Mouse (Mus musculus) E14TG2a.4 (cell line): ENCODE results near the gene Pnkp.

Experiments used
- H3K27me3 ChIP-seq: 2 replicates; pipeline ENCODE4 v1.6.1; 2014; ENCODE audit warnings: low read length, control low read depth; ENCODE audit not compliant: insufficient read depth
- H3K36me3 ChIP-seq: 2 replicates; pipeline ENCODE4 v1.6.1; 2014; ENCODE audit warnings: low read length, control low read depth; ENCODE audit not compliant: insufficient read depth
- H3K4me1 ChIP-seq: replicated peaks from 2 replicates; pipeline ENCODE4 v1.6.1; 2014; ENCODE audit warnings: low read depth, low read length, control low read depth
- H3K4me3 ChIP-seq: replicated peaks from 2 replicates; pipeline ENCODE4 v1.5.1; 2014; ENCODE audit warnings: mild to moderate bottlenecking, low read length
- H3K9me3 ChIP-seq: 2 replicates; pipeline ENCODE4 v1.6.1; 2014; ENCODE audit warnings: low read length, control low read depth
- CTCF ChIP-seq: conservative IDR thresholded peaks from 2 replicates; pipeline ENCODE4 v1.5.1; 2014; ENCODE audit warnings: low read length
- NANOG ChIP-seq: IDR thresholded peaks from 2 replicates; pipeline ENCODE4 v1.6.1; 2014; ENCODE audit warnings: borderline replicate concordance, low read length, mixed read lengths
- POU5F1 ChIP-seq: IDR thresholded peaks from 2 replicates; pipeline ENCODE4 v1.6.1; 2014; ENCODE audit warnings: low read length, borderline replicate concordance

The Pnkp gene

GRCm38 (mm10) chr7:44847772-44848171 lies 9.2 kb upstream of the Pnkp start:
- peaks cover 66% of the 10 kb centered on the region for H3K4me1 ChIP-seq

DNA sequence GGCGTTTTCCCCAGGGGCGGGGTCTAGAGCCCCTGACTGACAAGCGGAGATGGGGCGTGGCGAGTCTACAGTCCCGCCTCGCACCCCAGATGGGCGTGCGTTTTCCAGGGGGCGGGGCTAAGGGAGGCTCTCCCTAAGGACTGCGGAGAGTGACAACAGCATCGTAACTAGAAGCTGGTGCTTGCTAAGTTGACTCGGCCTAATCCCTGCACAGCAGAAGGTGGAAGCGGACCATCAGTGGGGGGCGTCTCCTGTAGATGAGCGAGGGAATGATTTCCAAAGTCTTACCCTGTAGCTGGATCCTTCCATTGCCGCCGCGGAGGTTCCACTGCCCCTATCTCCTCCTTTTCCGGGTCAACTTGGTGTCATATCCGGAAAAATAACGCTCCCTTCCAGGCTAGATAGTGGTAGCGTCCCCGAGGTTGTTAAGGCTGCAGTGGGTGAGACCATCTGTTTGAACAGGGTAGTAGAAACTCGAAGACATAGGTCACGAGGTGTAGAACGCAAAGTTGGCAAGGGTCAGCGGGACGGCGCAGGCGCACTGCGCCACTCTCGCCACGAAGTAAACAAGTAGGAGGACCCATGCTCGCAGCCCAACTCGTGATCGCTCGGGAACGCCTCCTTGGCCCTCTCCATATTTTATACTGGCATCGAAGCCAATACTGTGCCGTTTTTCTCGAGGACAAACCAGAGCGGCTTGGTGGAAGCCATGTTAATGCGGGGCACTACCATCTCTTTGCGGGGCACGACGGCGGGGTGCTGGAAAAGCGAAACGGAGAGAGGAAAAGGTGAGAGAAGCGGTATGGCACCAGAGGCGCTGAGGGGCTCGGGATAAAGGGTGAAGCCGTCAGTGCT lies 8.2 kb upstream of the Pnkp start, which contains the start of the genes Akt1s1 and Tbc1d17:
TSS of gene Akt1s1 (plus strand) at position 431 of the 855 bp plus-strand sequence.
TSS of gene Tbc1d17 (minus strand) at position 519 of the 855 bp plus-strand sequence.
- TF ChIP-seq POU5F1 (no peak), CTCF (no peak), NANOG (no peak)
- Histone ChIP-seq H3K4me1 (peaks cover 66% of the 10 kb centered on the region), H3K9me3 (no peaks in the 10 kb centered on the region), H3K27me3 (no peaks in the 10 kb centered on the region), H3K4me3 (peak within 1 kb of the TSS; percentile 94), H3K36me3 (peaks cover 69% of the 10 kb centered on the region)

More at GRCm38 (mm10) chr7:44847772-44848171, 9.2 kb upstream of the Pnkp start:
- Histone ChIP-seq H3K9me3 (no peaks in the 10 kb centered on the region), H3K36me3 (peaks cover 72% of the 10 kb centered on the region), H3K27me3 (no peaks in the 10 kb centered on the region), H3K4me3 (peak overlapping the region; percentile 94)
- TF ChIP-seq POU5F1 (no peak), CTCF (no peak), NANOG (no peak)

- TF ChIP-seq CTCF, result no peak
- no peak for TF ChIP-seq POU5F1
- TF ChIP-seq NANOG, result no peak
- H3K9me3 ChIP-seq, result no peaks in the 10 kb centered on the region
- H3K4me3 ChIP-seq, result peak overlapping the region; percentile 94
- peaks cover 61% of the 10 kb centered on the region for H3K36me3 ChIP-seq
- H3K4me1 ChIP-seq, result peaks cover 65% of the 10 kb centered on the region
- H3K27me3 ChIP-seq, result no peaks in the 10 kb centered on the region
Measured at GRCm38 (mm10) chr7:44849416-44850111, 7.4 kb upstream of the Pnkp start.

GRCm38 (mm10) chr7:44850146-44850545 lies 6.8 kb upstream of the Pnkp start:
- H3K4me1 ChIP-seq, result peaks cover 64% of the 10 kb centered on the region
- H3K27me3 ChIP-seq, result no peaks in the 10 kb centered on the region
- no peaks in the 10 kb centered on the region for H3K9me3 ChIP-seq
- peaks cover 56% of the 10 kb centered on the region for H3K36me3 ChIP-seq
- TF ChIP-seq NANOG, result no peak
- TF ChIP-seq CTCF, result no peak
- no peak for TF ChIP-seq POU5F1
- H3K4me3 ChIP-seq, result peak overlapping the region; percentile 94

DNA sequence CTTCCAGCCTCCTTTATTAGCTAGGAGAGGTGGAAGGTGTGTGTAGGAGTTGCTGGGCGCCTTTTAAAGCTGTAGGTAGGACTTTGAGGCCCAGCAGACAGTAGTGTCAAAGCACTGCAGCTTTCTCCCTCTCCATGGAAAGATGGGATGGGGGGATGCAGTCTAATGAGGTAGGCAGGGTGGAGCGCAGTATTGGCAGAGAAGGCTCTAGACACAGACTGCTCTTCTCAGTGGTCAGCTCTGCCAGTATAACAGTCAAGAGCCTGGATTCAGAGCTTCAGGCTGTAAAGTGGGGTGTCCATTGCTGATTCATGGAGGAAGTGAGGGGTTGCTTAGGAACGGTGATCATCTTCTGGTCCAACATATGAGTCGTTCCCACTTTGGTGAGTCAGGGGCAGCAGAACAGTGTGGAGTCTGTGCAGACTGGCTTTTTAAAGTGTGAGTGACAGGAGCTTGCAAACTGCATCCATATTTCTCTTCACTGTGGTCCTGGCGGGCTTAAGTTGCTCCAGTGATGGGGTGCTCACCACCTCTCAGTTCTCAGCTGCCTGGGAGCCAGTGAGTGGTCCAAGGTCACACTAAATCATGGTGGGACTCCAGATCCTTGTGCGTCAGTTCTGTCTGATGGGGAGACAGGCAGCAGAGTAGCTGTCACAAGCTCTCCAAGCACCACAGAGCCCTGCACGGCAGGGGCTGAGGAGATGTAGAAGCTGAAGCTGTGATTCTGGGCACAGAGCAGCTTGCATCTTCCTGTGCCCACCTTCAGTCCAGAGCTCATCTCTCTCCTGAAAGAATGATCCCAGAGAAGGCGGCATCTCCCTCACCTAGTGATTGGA lies 5.9 kb upstream of the Pnkp start:
- no peak for TF ChIP-seq CTCF
- no peak for TF ChIP-seq POU5F1
- H3K27me3 ChIP-seq, result no peaks in the 10 kb centered on the region
- peaks cover 66% of the 10 kb centered on the region for H3K4me1 ChIP-seq
- peak overlapping the region; percentile 94 for H3K4me3 ChIP-seq
- H3K36me3 ChIP-seq, result peaks cover 49% of the 10 kb centered on the region
- no peaks in the 10 kb centered on the region for H3K9me3 ChIP-seq

DNA sequence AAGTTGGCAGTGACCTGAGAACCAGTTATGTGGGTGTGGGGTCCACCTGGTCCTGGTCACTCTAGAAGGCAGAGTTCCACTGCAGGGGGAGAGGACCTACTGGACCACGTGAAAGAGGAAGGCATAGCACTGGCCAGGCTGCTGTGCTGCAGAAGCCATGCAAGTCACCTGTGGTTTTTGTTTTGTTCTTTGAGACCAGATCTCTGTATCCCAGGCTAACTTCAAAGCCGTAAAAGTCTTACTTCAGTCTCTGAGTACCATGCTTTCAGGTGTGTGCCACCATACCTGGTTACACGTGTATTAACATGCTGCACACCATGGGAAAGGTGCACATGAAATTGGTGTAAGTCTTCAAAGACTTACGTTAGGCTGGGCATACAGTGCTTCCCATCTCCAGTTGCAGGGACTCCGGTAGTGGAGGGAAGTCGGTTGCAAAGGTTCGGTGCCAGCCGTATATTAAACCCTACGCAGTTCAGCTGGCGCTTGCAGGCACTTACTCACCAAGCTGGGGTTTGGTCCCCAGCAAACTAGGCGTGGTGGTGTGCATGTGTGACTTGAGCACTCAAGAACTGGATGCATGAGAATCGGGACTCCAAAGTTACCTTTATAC lies 5.2 kb upstream of the Pnkp start:
- H3K4me1 ChIP-seq, result peaks cover 72% of the 10 kb centered on the region
- no peaks in the 10 kb centered on the region for H3K27me3 ChIP-seq
- no peaks in the 10 kb centered on the region for H3K9me3 ChIP-seq
- H3K36me3 ChIP-seq, result peaks cover 42% of the 10 kb centered on the region
- H3K4me3 ChIP-seq, result peak overlapping the region; percentile 94
- no peak for TF ChIP-seq CTCF
- no peak for TF ChIP-seq NANOG
- no peak for TF ChIP-seq POU5F1

DNA sequence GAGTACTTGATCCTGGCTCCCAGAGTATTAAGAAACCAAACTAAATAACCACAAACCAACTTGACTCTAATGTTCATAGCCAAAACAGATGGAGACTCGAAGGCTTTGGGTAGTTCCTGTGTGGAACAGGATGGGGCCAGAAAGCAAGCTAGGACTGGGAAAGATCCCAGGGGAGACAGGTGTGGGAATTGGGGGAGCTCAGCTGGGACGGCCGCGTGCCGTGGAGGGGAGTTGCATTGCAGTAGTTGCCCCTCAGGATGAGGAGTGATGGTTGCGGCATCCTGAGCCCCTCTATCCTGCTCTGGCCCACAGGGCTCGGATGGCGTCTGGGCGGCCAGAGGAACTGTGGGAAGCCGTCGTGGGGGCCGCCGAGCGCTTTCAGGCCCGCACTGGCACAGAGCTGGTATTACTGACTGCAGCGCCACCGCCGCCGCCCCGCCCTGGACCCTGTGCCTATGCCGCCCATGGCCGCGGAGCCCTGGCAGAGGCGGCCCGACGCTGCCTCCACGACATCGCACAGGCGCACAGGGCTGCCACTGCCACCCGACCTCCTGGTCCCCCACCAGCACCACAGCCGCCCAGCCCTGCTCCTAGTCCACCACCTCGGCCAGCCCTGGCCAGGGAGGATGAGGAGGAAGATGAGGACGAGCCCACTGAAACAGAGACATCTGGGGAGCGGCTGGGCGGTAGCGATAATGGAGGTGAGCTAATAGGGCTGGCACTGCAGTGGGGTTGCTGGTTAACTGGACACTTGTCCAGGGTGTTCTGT lies 4.5 kb upstream of the Pnkp start:
- Histone ChIP-seq H3K4me3 (peak overlapping the region; percentile 81), H3K27me3 (no peaks in the 10 kb centered on the region), H3K9me3 (no peaks in the 10 kb centered on the region), H3K4me1 (peaks cover 69% of the 10 kb centered on the region), H3K36me3 (peaks cover 37% of the 10 kb centered on the region)
- no peak for TF ChIP-seq NANOG
- TF ChIP-seq CTCF, result no peak
- TF ChIP-seq POU5F1, result no peak
